Mouse (Mus musculus): ENCODE results near the gene Stmnd1. TPM values are rescaled to one million over a fixed set of nuclear protein-coding genes. Genes with fewer than 3 reads are reported as not detected.
"Not testable (repeated sequence)": the region's sequence is repeated elsewhere in the genome, so short reads cannot be mapped to it uniquely, and the experiment has no call there.

Gene Stmnd1
- polyA plus RNA-seq (2012; rRNA removed): 0.36 and 0.43 TPM in 2 replicates

- DNase-seq (ENCODE audit: low read depth): no peak
These were observed at the start of gene Stmnd1 for GRCm38 (mm10) chr13:46273453-46274110. Stmnd1 (plus strand) TSS chr13:46273721.

GRCm38 (mm10) chr13:46226956-46227355 lies 46.6 kb upstream of the Stmnd1 start:
- DNase-seq (ENCODE audit: low read depth): no peak

GRCm38 (mm10) chr13:46227486-46227885 lies 46.0 kb upstream of the Stmnd1 start:
- DNase-seq (ENCODE audit: low read depth): no peak

- DNase-seq (ENCODE audit: low read depth): not testable (repeated sequence)
These were observed 44.8 kb upstream of the Stmnd1 start for GRCm38 (mm10) chr13:46228750-46229149.

GRCm38 (mm10) chr13:46231514-46232085 lies 41.9 kb upstream of the Stmnd1 start:
- no peak for DNase-seq (ENCODE audit: low read depth)

- no peak for DNase-seq (ENCODE audit: low read depth)
These were observed 35.7 kb upstream of the Stmnd1 start for GRCm38 (mm10) chr13:46237723-46238349.

- DNase-seq (ENCODE audit: low read depth): no peak
These were observed 34.7 kb upstream of the Stmnd1 start for GRCm38 (mm10) chr13:46238796-46239195.

- no peak for DNase-seq (ENCODE audit: low read depth)
These were observed 31.9 kb upstream of the Stmnd1 start for GRCm38 (mm10) chr13:46241391-46242188.

- DNase-seq (ENCODE audit: low read depth): no peak
These were observed 19.8 kb upstream of the Stmnd1 start for GRCm38 (mm10) chr13:46253753-46254152.

GRCm38 (mm10) chr13:46254171-46254570 lies 19.4 kb upstream of the Stmnd1 start:
- no peak for DNase-seq (ENCODE audit: low read depth)

GRCm38 (mm10) chr13:46255616-46256015 lies 17.9 kb upstream of the Stmnd1 start:
- no peak for DNase-seq (ENCODE audit: low read depth)

- no peak for DNase-seq (ENCODE audit: low read depth)
These were observed 15.7 kb upstream of the Stmnd1 start for GRCm38 (mm10) chr13:46257847-46258246.

- DNase-seq (ENCODE audit: low read depth): no peak
These were observed 14.0 kb upstream of the Stmnd1 start for GRCm38 (mm10) chr13:46259526-46259925.

- DNase-seq (ENCODE audit: low read depth): no peak
These were observed 12.3 kb upstream of the Stmnd1 start for GRCm38 (mm10) chr13:46261244-46261643.

- DNase-seq (ENCODE audit: low read depth): no peak
These were observed 5.7 kb upstream of the Stmnd1 start for GRCm38 (mm10) chr13:46267783-46268182.

- DNase-seq (ENCODE audit: low read depth): no peak
These were observed 5.2 kb upstream of the Stmnd1 start for GRCm38 (mm10) chr13:46268341-46268740.

- DNase-seq (ENCODE audit: low read depth): no peak
These were observed 4.6 kb upstream of the Stmnd1 start for GRCm38 (mm10) chr13:46268815-46269445.

GRCm38 (mm10) chr13:46272811-46273452 lies 589 bp upstream of the Stmnd1 start:
- no peak for DNase-seq (ENCODE audit: low read depth)

- no peak for DNase-seq (ENCODE audit: low read depth)
These were observed 2.2 kb downstream of the Stmnd1 start for GRCm38 (mm10) chr13:46275701-46276100.

- DNase-seq (ENCODE audit: low read depth): no peak
These were observed 9.0 kb downstream of the Stmnd1 start for GRCm38 (mm10) chr13:46282543-46282942.

- DNase-seq (ENCODE audit: low read depth): no peak
These were observed 14.3 kb downstream of the Stmnd1 start for GRCm38 (mm10) chr13:46287801-46288200.
